Mouse (Mus musculus) midbrain, embryonic 10.5 days (tissue): ENCODE results near the gene Arl6ip5. TPM values are rescaled to one million over a fixed set of nuclear protein-coding genes. Genes with fewer than 3 reads are reported as not detected.

Source experiments
- DNase-seq: peaks from one replicate; pipeline ENCODE4 v3.0.0-alpha.2; 2017; ENCODE audit warnings: low spot score
- H3K27ac ChIP-seq: fragments of 300-500 bp; sonication (generic); replicated peaks from 2 replicates; pipeline ENCODE4 v1.5.1; 2016; ENCODE audit warnings: mild to moderate bottlenecking
- H3K27me3 ChIP-seq: fragments of 300-500 bp; sonication (generic); 2 replicates; pipeline ENCODE4 v1.6.1; 2016; ENCODE audit warnings: low read depth, mild to moderate bottlenecking; ENCODE audit not compliant: poor library complexity, severe bottlenecking
- H3K36me3 ChIP-seq: fragments of 300-500 bp; sonication (generic); 2 replicates; pipeline ENCODE4 v1.6.1; 2016; ENCODE audit warnings: mild to moderate bottlenecking, moderate library complexity
- H3K4me1 ChIP-seq: fragments of 300-500 bp; sonication (generic); 2 replicates; pipeline ENCODE4 v1.6.1; 2016
- H3K4me3 ChIP-seq: fragments of 300-500 bp; sonication (generic); 2 replicates; pipeline ENCODE4 v1.5.1; 2016; ENCODE audit warnings: mild to moderate bottlenecking, moderate library complexity
- H3K9me3 ChIP-seq: fragments of 300-500 bp; sonication (generic); replicated peaks from 2 replicates; pipeline ENCODE4 v1.6.1; 2016; ENCODE audit warnings: mild to moderate bottlenecking
- WGBS: fragments of 180-500 bp; shearing (Covaris S2); methylation state at CpG from one replicate; pipeline ENCODE4 v1.1.7; 2016; 5-methylcytosine and 5-hydroxymethylcytosine counted together
- polyA plus RNA-seq: library from polyadenylated mRNA; unstranded; fragments of >200 nt; fragmentation: Nextera tagmentation; extraction: Ambion mirVana; gene quantifications from 2 replicates; pipeline ENCODE4 v1.2.1, GENCODE M21; 2016

Gene Arl6ip5
- polyA plus RNA-seq, 1 experiment from 2014 or later: 40.0 TPM

DNA sequence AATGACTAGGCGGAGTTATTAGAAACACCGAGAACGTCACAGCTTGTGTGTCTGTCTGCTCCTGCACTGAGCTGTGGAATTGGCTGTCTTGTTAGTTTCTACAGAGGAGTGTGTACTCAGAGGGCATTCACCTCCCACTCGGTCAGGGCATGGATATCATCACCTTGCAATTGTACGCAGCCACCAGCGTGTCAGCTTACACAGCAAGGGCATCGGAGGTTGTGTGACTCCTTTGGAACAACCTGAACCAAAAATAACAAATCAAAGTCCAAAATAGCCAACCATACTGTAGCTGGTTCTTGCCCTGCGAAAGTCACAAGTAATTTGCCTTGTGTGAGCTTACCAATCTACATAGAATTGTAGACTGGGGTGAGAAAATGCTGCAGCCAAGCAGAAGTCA is 54.8 kb downstream of the Arl6ip5 start:
- Histone ChIP-seq H3K4me1 (no peaks in the 10 kb centered on the region), H3K27me3 (no peaks in the 10 kb centered on the region), H3K4me3 (no peak overlapping the region), H3K36me3 (no peaks in the 10 kb centered on the region), H3K27ac (no peak overlapping the region), H3K9me3 (no peaks in the 10 kb centered on the region)
- DNase-seq: no peak
- 83% methylated on average over 8 of the region's 8 CpGs for WGBS

DNA sequence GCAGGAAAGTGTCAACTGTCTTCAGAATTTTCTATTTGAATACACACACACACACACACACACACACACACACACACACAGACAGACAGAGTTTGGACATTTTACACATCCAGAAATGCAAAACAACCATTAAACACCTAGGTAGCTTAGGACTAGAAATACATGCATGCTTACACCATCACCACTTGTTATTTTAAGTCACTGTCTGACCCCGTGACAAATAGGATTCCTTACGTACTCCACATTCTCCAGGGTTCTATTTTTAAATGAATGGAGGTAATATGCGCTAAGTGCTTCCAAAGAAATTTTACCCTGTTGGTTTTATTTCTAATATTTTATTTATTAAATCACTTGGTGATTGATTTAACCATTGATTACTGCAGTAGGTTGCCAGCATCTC is 55.2 kb downstream of the Arl6ip5 start:
- H3K27ac ChIP-seq: no peak overlapping the region
- no peak for DNase-seq
- no peaks in the 10 kb centered on the region for H3K27me3 ChIP-seq
- H3K4me3 ChIP-seq: no peak overlapping the region
- H3K9me3 ChIP-seq: no peaks in the 10 kb centered on the region
- no peaks in the 10 kb centered on the region for H3K36me3 ChIP-seq
- WGBS: 84% methylated on average over 3 of the region's 3 CpGs
- no peaks in the 10 kb centered on the region for H3K4me1 ChIP-seq

DNA sequence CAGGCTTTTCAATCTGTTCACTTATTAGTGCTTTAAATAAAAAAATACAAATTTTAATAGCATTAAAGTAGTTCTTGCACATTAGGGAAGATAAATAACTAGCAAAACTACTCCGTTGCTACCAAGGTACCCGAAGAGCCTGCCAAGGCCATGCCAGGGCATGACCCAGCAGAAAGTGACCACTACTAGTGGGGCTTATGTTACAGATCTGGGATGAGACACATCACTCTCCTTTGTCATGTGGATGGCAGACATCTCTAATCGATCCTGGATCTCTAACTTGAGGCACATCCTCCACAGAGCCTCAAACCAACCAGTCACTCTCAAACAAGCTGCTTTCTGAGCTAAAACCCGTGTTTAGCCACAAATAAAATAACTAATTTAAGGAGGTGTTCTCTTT is 56.2 kb downstream of the Arl6ip5 start:
- DNase-seq: no peak
- no peak overlapping the region for H3K27ac ChIP-seq
- no peaks in the 10 kb centered on the region for H3K27me3 ChIP-seq
- H3K4me3 ChIP-seq: no peak overlapping the region
- 87% methylated on average over 4 of the region's 4 CpGs for WGBS
- H3K36me3 ChIP-seq: no peaks in the 10 kb centered on the region
- no peaks in the 10 kb centered on the region for H3K4me1 ChIP-seq
- H3K9me3 ChIP-seq: no peaks in the 10 kb centered on the region

DNA sequence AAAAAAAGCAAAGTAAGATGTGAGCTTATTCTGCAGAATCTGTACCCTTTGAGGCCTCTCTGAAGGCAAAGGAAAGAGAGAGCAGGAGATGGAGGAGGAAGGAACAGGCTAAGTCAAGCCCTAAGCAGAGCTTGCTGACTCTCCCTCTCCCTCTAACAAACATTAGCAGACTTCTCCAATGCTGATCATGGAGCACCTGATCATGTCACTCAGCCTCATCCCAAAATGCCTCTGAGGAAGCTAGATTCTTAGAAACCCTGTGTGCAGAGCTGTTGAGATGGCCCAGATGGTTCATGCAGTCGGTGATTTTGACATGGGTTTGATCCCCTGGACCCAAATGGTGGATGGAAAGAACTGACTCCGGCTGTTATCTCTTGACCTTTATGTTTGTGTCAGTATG is 56.6 kb downstream of the Arl6ip5 start:
- H3K27me3 ChIP-seq: no peaks in the 10 kb centered on the region
- no peaks in the 10 kb centered on the region for H3K36me3 ChIP-seq
- no peak overlapping the region for H3K4me3 ChIP-seq
- DNase-seq: no peak
- 95% methylated on average over 2 of the region's 2 CpGs for WGBS
- no peaks in the 10 kb centered on the region for H3K4me1 ChIP-seq
- no peaks in the 10 kb centered on the region for H3K9me3 ChIP-seq
- no peak overlapping the region for H3K27ac ChIP-seq

DNA sequence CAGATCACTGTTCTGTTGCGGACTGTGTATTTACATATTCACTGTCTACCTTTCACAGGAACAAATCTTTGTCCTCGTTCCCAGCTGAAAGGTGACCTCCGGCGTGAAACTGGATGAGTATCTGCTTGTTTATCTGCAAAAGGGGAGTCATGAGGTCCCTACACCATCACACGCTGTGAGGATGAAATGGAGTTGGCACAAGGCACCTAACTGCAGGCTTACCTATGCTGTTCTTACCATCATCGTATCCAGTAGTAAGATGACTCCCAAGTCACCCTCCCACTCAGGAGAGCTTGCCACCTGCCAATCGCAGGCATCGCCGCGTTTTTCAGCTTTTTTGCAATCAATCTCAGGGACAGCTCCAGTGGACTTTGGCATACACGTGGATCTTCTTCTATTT is 59.1 kb downstream of the Arl6ip5 start:
- Histone ChIP-seq H3K36me3 (no peaks in the 10 kb centered on the region), H3K27me3 (peaks cover 6% of the 10 kb centered on the region; the same call in 1 of the 2 replicates)
- 86% methylated on average over 11 of the region's 11 CpGs for WGBS

DNA sequence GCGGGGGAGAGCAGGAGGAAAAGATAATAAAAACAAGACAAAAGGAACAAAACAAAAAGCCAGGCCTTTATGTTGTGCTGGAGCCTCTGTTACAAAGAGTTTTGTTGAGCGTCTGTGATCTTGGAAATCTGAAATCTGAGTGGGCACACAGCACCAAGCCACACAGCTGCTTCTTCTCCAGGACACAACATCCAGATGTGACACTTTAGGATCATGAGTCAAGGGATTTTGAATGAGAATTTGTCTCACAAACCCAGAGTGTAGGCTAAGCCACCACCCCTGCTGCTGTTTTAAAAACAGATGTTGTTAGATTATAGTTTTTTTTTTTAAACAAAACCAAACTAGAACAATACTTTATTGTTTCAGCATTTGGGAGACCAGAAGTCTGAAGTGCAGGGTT is 61.9 kb downstream of the Arl6ip5 start:
- no peaks in the 10 kb centered on the region for H3K36me3 ChIP-seq
- no peak overlapping the region for H3K27ac ChIP-seq
- DNase-seq: no peak
- no peaks in the 10 kb centered on the region for H3K9me3 ChIP-seq
- no peak overlapping the region for H3K4me3 ChIP-seq
- WGBS: 62% methylated on average over 2 of the region's 2 CpGs
- H3K27me3 ChIP-seq: peaks cover 26% of the 10 kb centered on the region
- peaks cover 13% of the 10 kb centered on the region for H3K4me1 ChIP-seq

More for the DNA sequence above, 59.1 kb downstream of the Arl6ip5 start:
- no peak for DNase-seq
- Histone ChIP-seq H3K4me1 (no peaks in the 10 kb centered on the region), H3K27ac (no peak overlapping the region), H3K4me3 (no peak overlapping the region), H3K9me3 (no peaks in the 10 kb centered on the region)

DNA sequence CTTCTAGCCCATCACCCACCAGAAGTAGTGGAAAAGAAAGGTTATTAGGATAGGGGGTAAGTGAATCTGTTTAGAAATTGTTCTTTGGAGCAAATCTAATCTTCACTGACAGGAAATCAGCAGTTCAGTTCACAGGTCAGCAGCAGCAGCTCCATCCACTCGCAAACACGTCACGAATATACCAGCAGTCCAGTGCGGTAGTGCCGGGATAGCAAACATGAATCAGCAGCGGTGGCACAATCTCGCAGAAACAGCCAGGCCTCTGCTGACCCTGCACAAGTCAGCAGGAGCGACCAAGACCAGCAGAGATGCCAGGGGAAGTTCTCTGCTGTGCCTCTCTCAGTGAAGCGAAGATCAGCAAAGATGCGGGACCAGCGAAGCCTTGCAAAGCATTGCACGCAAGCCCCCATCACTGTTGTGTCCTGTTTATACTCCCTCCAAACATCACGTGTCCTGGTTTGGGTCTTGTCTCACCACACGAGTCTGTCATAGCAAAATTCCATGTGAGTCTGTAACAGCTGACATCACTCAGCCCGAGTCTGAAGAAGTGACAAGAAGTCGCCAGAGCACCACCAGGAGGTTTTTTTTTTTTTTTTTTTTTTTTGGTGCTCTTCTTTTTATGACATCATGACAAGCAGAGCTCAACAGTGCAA is 62.7 kb downstream of the Arl6ip5 start:
- H3K4me1 ChIP-seq: peaks cover 17% of the 10 kb centered on the region
- no peaks in the 10 kb centered on the region for H3K9me3 ChIP-seq
- DNase-seq: no peak
- peaks cover 28% of the 10 kb centered on the region for H3K27me3 ChIP-seq
- no peak overlapping the region for H3K27ac ChIP-seq
- H3K36me3 ChIP-seq: no peaks in the 10 kb centered on the region
- 82% methylated on average over 16 of the region's 16 CpGs for WGBS
- H3K4me3 ChIP-seq: no peak overlapping the region

DNA sequence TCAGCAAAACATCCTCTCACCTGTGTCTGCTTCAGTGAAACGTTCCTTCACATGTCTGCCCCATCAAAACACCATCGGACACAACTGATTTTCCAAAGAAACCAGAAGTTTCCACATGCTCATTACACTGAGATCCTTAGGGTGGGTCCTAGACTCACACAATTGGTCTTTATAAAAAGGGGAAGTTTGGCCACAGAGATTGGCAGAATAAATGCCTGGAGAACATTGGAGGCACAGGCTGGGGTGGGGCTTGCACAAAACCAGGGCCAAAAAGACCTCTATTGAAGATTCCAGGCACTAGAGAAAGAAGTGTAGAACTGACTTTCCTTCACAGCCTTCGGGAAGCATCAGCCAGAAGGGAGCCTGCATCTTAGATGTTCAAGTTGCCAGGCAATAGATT is 63.3 kb downstream of the Arl6ip5 start:
- 90% methylated on average over 3 of the region's 3 CpGs for WGBS
- Histone ChIP-seq H3K9me3 (no peaks in the 10 kb centered on the region), H3K4me1 (peaks cover 23% of the 10 kb centered on the region), H3K27ac (no peak overlapping the region), H3K27me3 (peaks cover 34% of the 10 kb centered on the region), H3K4me3 (no peak overlapping the region), H3K36me3 (no peaks in the 10 kb centered on the region)
- DNase-seq: no peak

DNA sequence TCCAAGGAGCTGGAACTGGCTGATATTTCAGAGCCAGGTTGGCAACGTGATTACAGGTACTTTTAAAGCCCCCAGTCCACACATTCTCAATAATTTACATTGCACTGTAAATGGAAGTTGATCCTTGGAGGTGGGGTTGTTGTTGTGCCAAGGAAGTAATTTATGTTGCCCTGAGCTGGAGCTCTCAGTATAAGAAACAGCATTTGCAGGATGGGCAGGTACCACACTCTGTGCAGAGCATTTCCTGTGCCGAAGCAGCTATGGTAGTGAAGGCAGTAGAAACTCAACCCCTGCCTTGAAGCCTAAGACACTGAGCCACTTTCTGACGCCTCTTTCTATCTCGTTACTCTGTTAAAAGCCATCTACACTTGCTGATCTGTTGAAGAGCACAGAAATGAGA is 65.3 kb downstream of the Arl6ip5 start:
- peaks cover 48% of the 10 kb centered on the region for H3K27me3 ChIP-seq
- peaks cover 29% of the 10 kb centered on the region for H3K4me1 ChIP-seq
- H3K4me3 ChIP-seq: no peak overlapping the region
- H3K36me3 ChIP-seq: no peaks in the 10 kb centered on the region
- H3K27ac ChIP-seq: no peak overlapping the region
- 62% methylated on average over 4 of the region's 4 CpGs for WGBS
- no peaks in the 10 kb centered on the region for H3K9me3 ChIP-seq
- no peak for DNase-seq

DNA sequence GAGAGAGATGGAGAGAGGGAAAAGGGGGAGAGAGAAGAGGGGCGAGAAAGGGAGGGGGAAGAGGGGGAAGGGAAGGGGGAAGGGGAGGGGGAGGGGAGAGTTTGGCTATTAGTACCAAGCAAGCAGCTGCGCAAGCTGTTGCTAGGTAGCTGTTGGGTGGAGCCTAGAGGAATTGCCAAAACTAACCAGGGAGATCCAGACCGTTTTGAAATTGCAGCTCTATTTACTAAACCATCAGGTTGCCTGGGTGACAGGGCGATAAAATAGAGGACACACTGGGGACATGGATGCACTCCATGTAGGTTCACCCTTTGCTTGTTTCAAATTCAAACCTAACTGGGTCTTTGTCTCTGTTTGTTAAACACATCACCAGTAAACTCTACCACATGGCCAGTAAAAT is 65.9 kb downstream of the Arl6ip5 start:
- no peaks in the 10 kb centered on the region for H3K9me3 ChIP-seq
- no peak for DNase-seq

DNA sequence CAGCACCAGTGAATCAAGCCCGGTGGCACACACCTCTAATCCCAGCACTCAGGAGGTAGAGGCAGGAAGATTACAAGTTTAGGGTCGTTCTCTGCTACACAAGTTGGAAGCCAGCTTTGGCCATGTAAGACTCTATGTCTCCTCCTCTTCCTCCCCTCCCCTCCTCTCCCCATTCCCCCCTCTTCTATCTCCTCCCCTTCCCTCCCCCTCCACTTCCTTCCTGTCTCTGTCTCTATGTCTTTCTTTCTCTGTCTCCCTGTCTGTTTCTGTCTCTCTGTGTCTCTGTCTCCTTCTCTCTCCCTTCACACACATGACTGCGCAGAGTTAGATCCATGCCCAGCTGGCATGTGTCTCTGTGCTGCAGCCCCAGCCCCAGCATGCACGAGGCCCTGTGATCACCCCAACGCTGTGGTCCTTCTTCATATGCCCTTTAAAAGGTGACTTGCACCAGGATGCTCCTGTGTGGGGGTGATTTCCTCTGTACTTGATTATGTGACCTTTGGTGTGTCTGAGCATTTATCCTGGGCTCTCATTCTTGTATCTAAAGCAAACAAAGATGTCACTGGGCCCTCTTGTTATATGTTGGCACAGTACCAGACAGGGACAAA is 66.5 kb downstream of the Arl6ip5 start:
- DNase-seq: no peak
- 60% methylated on average over 5 of the region's 5 CpGs for WGBS

More for the DNA sequence above, 65.9 kb downstream of the Arl6ip5 start:
- Histone ChIP-seq H3K4me1 (peaks cover 29% of the 10 kb centered on the region), H3K27me3 (peaks cover 48% of the 10 kb centered on the region), H3K4me3 (no peak overlapping the region), H3K27ac (peak overlapping the region; percentile 17; the same call in 1 of the 2 replicates), H3K36me3 (no peaks in the 10 kb centered on the region)
- WGBS: 31% methylated on average over 4 of the region's 4 CpGs

DNA sequence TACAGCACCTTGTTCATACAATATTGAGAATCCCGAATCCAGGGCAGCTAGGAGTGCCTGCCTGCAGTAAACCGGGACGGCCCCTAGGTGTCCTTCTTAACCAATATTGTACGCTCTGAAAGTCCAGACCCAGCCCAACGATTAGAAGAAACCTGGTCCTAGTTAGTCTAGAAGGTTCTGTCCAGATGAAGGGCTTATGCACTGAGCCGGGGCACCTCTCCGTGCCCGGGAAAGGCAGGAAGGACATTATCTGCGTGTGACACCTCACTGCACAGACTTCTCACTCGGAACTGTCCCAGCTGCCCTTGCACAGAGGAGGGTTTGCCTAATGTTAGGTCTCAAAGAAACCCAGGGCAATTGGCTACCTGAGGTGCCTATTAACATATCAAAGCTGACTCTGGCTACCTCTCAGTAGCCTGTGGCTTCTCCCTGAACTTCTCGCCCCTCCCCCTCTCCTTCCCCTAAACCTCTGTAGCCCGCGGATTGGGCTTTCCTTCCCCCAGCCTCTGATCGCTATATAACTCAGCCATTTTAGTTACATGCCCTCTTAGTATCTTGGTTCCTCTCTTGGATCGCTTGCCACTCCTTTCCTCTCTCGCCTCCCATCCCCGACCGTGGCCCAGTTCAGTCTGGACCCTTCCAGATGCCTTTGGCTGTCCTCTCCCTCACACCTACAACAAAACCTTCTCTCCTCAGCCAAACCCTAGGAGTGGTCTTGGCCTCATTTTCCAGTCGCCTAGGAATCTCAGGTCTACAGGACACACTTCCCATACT is 67.7 kb downstream of the Arl6ip5 start:
- H3K4me1 ChIP-seq: peaks cover 29% of the 10 kb centered on the region
- peak overlapping the region; percentile 36 for H3K4me3 ChIP-seq
- peak; percentile 73 for DNase-seq
- no peaks in the 10 kb centered on the region for H3K9me3 ChIP-seq
- H3K36me3 ChIP-seq: no peaks in the 10 kb centered on the region
- H3K27me3 ChIP-seq: peaks cover 48% of the 10 kb centered on the region
- peak overlapping the region; percentile 49; the same call in 1 of the 2 replicates for H3K27ac ChIP-seq
- 1% methylated on average over 19 of the region's 19 CpGs for WGBS

More for the DNA sequence above, 66.5 kb downstream of the Arl6ip5 start:
- peaks cover 48% of the 10 kb centered on the region for H3K27me3 ChIP-seq
- peaks cover 29% of the 10 kb centered on the region for H3K4me1 ChIP-seq
- H3K36me3 ChIP-seq: no peaks in the 10 kb centered on the region
- H3K4me3 ChIP-seq: no peak overlapping the region
- H3K9me3 ChIP-seq: no peaks in the 10 kb centered on the region
- H3K27ac ChIP-seq: no peak overlapping the region

DNA sequence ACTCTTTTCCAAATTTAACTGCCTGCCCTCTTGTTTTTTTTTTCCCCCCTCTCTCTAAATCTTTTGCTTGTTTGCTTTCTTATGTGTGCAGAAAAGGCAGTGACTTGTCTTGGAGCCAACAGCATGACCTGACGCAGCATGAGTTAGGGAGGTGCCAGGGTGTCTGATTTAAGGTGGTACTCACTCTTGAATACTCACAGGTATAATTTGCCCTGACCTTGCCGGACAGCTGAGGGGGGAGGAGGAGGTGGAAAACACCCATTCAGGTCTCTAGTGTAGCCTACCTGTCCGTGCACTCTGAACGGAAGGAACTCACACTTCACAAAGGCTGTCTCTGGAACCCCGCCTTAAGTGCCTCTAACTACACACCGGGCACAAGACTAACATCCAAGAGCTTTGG is 68.4 kb downstream of the Arl6ip5 start:
- no peak overlapping the region for H3K27ac ChIP-seq
- 35% methylated on average over 6 of the region's 6 CpGs for WGBS

More for the DNA sequence above, 68.4 kb downstream of the Arl6ip5 start:
- no peak for DNase-seq
- Histone ChIP-seq H3K4me3 (no peak overlapping the region), H3K4me1 (peaks cover 29% of the 10 kb centered on the region), H3K36me3 (no peaks in the 10 kb centered on the region), H3K27me3 (peaks cover 45% of the 10 kb centered on the region), H3K9me3 (no peaks in the 10 kb centered on the region)
